Mouse (Mus musculus): ENCODE data around the gene Arhgap15. TPM values are rescaled to one million over a fixed set of nuclear protein-coding genes. Genes with fewer than 3 reads are reported as not detected.
"Not testable (repeated sequence)": the region's sequence is repeated elsewhere in the genome, so short reads cannot be mapped to it uniquely, and the experiment has no call there.

Arhgap15 gene
- polyA plus RNA-seq, 1 experiment, result 4.8 TPM

DNA sequence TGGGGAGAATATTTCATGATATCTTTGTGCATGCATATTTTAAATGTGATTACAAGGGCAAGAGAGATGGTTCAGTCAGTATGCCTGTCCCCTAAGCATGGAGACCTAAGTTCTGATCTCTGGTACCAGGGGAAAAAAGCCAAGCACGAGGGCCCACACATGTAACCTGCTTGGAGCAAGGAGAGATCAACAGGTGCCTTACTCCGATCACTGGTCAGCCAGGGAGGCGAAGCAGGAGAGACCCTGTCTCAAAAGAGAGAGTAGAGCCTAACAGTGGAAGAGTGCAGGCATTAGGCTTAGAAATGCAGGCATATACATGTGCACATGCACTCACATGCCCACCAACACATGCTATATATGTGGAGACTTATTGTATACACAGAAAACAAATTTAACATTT is 19.8 kb upstream of the Arhgap15 start:
- TF ChIP-seq CTCF (IDR thresholded peaks at IDR 0.05; ENCODE audit: extremely low read depth, insufficient read depth, insufficient read length, insufficient replicate concordance) (no peak), POLR2A (IDR thresholded peaks at IDR 0.05; ENCODE audit: low read depth, low read length) (no peak)
- 85% methylated on average over 3 of the region's 3 CpGs for WGBS
- Histone ChIP-seq H3K27me3 (ENCODE audit: control insufficient read depth, insufficient read depth, low read length) (no peaks in the 10 kb centered on the region), H3K4me1 (ENCODE audit: control insufficient read depth, insufficient read depth, insufficient read length) (peaks cover 2% of the 10 kb centered on the region), H3K27ac (ENCODE audit: insufficient read depth, low read length) (no peak overlapping the region), H3K4me3 (ENCODE audit: extremely low read depth, insufficient read depth, insufficient read length) (no peak overlapping the region), H3K36me3 (ENCODE audit: control insufficient read depth, insufficient read depth, low read length) (no peaks in the 10 kb centered on the region)
- DNase-seq (ENCODE audit: low read depth in 1 of 2, low spot score in 2 of 2), result no peak

DNA sequence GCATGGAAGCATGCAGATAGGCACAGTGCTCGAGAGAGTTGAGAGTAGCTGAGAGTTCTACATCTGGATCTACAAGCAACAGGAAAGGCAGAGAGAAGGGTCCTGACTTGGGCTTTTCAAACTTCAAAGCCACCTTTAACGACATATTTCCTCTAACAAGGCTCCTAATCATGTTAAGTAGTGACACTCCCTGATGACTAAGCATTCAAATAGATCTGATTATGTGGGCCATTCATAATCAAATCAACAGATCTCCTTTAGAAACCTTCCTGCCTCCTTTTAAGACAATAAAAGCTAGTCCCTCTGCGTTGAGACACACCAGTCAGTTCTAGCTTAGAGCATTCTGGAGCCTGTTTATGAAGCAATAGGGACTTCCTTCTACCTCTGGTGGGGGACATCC is 16.2 kb upstream of the Arhgap15 start:
- Histone ChIP-seq H3K27me3 (ENCODE audit: control insufficient read depth, insufficient read depth, low read length) (no peaks in the 10 kb centered on the region), H3K36me3 (ENCODE audit: control insufficient read depth, insufficient read depth, low read length) (no peaks in the 10 kb centered on the region), H3K4me1 (ENCODE audit: control insufficient read depth, insufficient read depth, insufficient read length) (peaks cover 6% of the 10 kb centered on the region; the same call in 1 of the 2 replicates), H3K27ac (ENCODE audit: insufficient read depth, low read length) (no peak overlapping the region), H3K4me3 (ENCODE audit: extremely low read depth, insufficient read depth, insufficient read length) (no peak overlapping the region)
- 38% methylated on average over 3 of the region's 3 CpGs for WGBS
- TF ChIP-seq CTCF (IDR thresholded peaks at IDR 0.05; ENCODE audit: extremely low read depth, insufficient read depth, insufficient read length, insufficient replicate concordance) (no peak), POLR2A (IDR thresholded peaks at IDR 0.05; ENCODE audit: low read depth, low read length) (no peak)
- no peak for DNase-seq (ENCODE audit: low read depth in 1 of 2, low spot score in 2 of 2)

DNA sequence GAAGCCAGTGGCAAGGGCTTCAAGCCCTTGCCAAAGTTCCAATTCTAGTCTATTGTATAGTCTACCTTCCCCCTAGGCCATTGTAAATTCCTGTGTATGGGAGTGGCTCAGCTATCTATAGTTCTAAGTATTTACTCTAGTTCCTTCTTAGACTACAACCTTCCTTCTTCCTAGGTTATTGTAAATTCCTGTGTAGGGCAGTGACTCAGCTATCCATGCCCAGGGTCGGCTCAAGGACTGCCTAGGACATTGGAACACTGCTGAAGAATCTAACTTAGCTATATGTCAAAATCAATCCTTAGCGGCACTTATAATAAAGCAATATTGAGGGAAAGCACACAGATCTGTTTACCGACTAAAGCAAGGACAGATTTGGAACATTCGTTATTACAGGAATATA is 13.6 kb upstream of the Arhgap15 start:
- H3K4me1 ChIP-seq (ENCODE audit: control insufficient read depth, insufficient read depth, insufficient read length); H3K4me3 ChIP-seq (ENCODE audit: extremely low read depth, insufficient read depth, insufficient read length); H3K27ac ChIP-seq (ENCODE audit: insufficient read depth, low read length); H3K27me3 ChIP-seq (ENCODE audit: control insufficient read depth, insufficient read depth, low read length); H3K36me3 ChIP-seq (ENCODE audit: control insufficient read depth, insufficient read depth, low read length); DNase-seq (ENCODE audit: low read depth in 1 of 2, low spot score in 2 of 2): not testable (repeated sequence)
- 93% methylated on average over 4 of the region's 4 CpGs for WGBS

DNA sequence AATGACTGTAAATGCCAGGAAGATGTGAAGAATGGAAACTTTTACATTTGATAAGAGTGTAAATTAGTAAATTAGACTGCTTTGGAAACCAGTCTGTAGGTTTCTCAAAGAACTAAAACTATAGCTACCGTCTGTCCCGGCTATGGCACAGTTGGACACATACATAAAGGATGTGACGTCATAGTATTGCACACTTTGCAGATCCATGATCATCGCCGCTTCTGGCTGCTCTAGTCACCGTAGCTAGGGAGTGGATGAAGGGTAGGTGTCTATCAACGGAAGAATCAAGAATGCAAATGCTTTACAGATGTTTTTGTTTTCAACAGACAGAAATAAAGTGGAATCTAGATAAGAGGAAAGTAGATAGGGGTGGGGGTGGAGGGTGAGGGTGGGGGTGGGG is 11.1 kb upstream of the Arhgap15 start:
- Histone ChIP-seq H3K4me3 (ENCODE audit: extremely low read depth, insufficient read depth, insufficient read length) (no peak overlapping the region), H3K36me3 (ENCODE audit: control insufficient read depth, insufficient read depth, low read length) (no peaks in the 10 kb centered on the region), H3K4me1 (ENCODE audit: control insufficient read depth, insufficient read depth, insufficient read length) (peaks cover 9% of the 10 kb centered on the region; the same call in 1 of the 2 replicates), H3K27me3 (ENCODE audit: control insufficient read depth, insufficient read depth, low read length) (no peaks in the 10 kb centered on the region), H3K27ac (ENCODE audit: insufficient read depth, low read length) (peak overlapping the region; percentile 68)
- TF ChIP-seq CTCF (IDR thresholded peaks at IDR 0.05; ENCODE audit: extremely low read depth, insufficient read depth, insufficient read length, insufficient replicate concordance) (no peak), POLR2A (IDR thresholded peaks at IDR 0.05; ENCODE audit: low read depth, low read length) (no peak)
- DNase-seq (ENCODE audit: low read depth in 1 of 2, low spot score in 2 of 2), result no peak
- 68% methylated on average over 7 of the region's 7 CpGs for WGBS

DNA sequence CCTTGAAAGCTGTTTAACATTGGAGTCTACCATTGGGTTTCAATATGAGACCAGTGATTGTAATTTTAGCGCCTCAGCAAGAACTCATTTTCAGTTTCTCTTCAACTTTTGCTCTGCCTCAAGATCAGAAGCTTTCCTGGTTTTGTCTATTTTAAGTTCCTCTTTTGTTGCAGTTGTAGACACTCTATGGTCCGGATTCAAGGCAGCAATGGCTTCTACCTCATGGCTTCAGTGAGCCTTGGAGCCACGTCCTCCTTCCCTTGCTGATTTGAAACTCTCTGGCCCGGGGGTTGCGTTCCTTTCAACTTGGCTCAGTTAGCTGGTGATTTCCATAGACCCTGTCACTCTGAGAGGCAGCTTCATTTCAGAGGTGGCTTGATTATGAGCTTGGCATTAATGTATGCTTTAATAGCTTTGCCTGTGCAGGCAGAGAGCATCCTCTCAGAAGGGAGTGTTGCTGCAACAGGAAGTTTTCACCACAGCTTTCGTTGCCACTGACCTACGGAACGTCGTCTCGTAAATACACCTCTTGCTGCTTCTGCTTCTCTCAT is 10.0 kb upstream of the Arhgap15 start:
- DNase-seq (ENCODE audit: low read depth in 1 of 2, low spot score in 2 of 2), result peak; percentile 57 to 58
- peaks cover 9% of the 10 kb centered on the region; the same call in 1 of the 2 replicates for H3K4me1 ChIP-seq (ENCODE audit: control insufficient read depth, insufficient read depth, insufficient read length)
- TF ChIP-seq POLR2A (IDR thresholded peaks at IDR 0.05; ENCODE audit: low read depth, low read length) (0 out of 2 replicates have a peak, but pooled peaks have one; percentile 37), CTCF (IDR thresholded peaks at IDR 0.05; ENCODE audit: extremely low read depth, insufficient read depth, insufficient read length, insufficient replicate concordance) (no peak)
- H3K4me3 ChIP-seq (ENCODE audit: extremely low read depth, insufficient read depth, insufficient read length), result peak overlapping the region; percentile 41; the same call in 1 of the 2 replicates
- H3K36me3 ChIP-seq (ENCODE audit: control insufficient read depth, insufficient read depth, low read length), result no peaks in the 10 kb centered on the region
- H3K27me3 ChIP-seq (ENCODE audit: control insufficient read depth, insufficient read depth, low read length), result no peaks in the 10 kb centered on the region
- peak overlapping the region; percentile 96 for H3K27ac ChIP-seq (ENCODE audit: insufficient read depth, low read length)
- WGBS, result 4% methylated on average over 10 of the region's 10 CpGs

DNA sequence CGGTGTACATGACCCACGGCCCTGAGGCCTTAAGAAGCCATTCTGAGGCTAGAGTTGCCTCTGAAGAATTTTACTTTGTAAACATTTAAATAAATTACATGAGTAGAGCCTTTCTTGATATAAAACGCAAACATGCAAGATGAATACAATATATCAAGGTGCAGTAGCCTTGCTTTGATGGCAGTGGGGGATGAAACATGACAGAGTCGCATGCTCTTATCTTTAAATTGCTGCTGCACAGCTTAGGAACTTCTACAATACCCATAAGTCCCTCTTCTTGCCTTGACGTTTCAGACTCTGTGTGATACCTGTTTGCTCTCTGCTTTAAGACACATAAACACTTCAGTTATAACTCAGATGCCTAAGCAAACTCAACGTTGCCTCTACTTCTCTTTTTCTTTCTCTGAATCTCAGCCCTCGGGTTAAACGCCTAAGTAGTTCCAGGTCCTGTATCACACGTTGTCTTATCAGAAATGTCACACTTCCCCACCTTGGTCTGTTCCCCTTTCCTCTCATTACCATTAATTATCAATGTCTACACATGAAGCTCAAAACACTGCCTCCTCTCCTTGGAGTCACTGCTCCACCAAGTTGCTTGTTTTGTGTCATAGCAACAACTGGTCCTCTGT is 9.3 kb upstream of the Arhgap15 start:
- Histone ChIP-seq H3K4me3 (ENCODE audit: extremely low read depth, insufficient read depth, insufficient read length) (no peak overlapping the region), H3K36me3 (ENCODE audit: control insufficient read depth, insufficient read depth, low read length) (no peaks in the 10 kb centered on the region)

DNA sequence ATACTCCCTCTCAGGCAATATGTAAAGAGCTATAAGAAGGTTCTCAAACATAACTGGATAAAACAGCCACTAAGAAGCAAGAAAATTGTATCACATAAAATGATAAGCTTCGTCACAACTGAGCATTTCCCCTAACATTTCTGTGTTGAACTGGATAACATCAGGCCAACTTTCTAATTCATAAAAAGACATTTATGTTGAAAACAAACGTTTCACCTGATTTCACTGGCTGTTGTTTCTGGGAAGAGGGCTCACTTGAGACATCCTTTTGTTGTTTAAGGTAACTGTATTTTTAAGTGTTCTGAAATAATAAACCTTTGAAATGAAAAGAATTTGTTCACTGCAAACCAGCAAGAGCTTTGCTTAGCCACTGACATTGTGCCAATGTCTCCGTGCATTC is 697 bp downstream of the Arhgap15 start:
- H3K27ac ChIP-seq (ENCODE audit: insufficient read depth, low read length), result peak overlapping the region; percentile 54; the same call in 1 of the 2 replicates
- 3% methylated on average over 3 of the region's 3 CpGs for WGBS
- DNase-seq (ENCODE audit: low read depth in 1 of 2, low spot score in 2 of 2), result no peak
- peaks cover 25% of the 10 kb centered on the region for H3K4me1 ChIP-seq (ENCODE audit: control insufficient read depth, insufficient read depth, insufficient read length)
- H3K36me3 ChIP-seq (ENCODE audit: control insufficient read depth, insufficient read depth, low read length), result no peaks in the 10 kb centered on the region
- no peaks in the 10 kb centered on the region for H3K27me3 ChIP-seq (ENCODE audit: control insufficient read depth, insufficient read depth, low read length)
- H3K4me3 ChIP-seq (ENCODE audit: extremely low read depth, insufficient read depth, insufficient read length), result peak overlapping the region; percentile 44
- TF ChIP-seq POLR2A (IDR thresholded peaks at IDR 0.05; ENCODE audit: low read depth, low read length), result no peak
- no peak for TF ChIP-seq CTCF (IDR thresholded peaks at IDR 0.05; ENCODE audit: extremely low read depth, insufficient read depth, insufficient read length, insufficient replicate concordance)

More for the DNA sequence above, 9.3 kb upstream of the Arhgap15 start:
- 25% methylated on average over 9 of the region's 9 CpGs for WGBS
- Histone ChIP-seq H3K27ac (ENCODE audit: insufficient read depth, low read length) (peak overlapping the region; percentile 96), H3K4me1 (ENCODE audit: control insufficient read depth, insufficient read depth, insufficient read length) (peaks cover 9% of the 10 kb centered on the region; the same call in 1 of the 2 replicates), H3K27me3 (ENCODE audit: control insufficient read depth, insufficient read depth, low read length) (no peaks in the 10 kb centered on the region)
- TF ChIP-seq POLR2A (IDR thresholded peaks at IDR 0.05; ENCODE audit: low read depth, low read length), result no peak
- no peak for TF ChIP-seq CTCF (IDR thresholded peaks at IDR 0.05; ENCODE audit: extremely low read depth, insufficient read depth, insufficient read length, insufficient replicate concordance)
- DNase-seq (ENCODE audit: low read depth in 1 of 2, low spot score in 2 of 2), result peak in 1 of 2 experiments; percentile 69
